Mouse (Mus musculus) embryonic fibroblast, embryonic 13.5 days (primary cell): ENCODE results near the gene Gpr12.

ENCODE experiments used
- CTCF ChIP-seq: IDR thresholded peaks from 2 replicates; pipeline ENCODE4 v1.5.1; 2011; ENCODE audit warnings: mild to moderate bottlenecking, control low read depth, low read length, moderate library complexity, borderline replicate concordance; ENCODE audit not compliant: insufficient read depth
- POLR2A ChIP-seq: IDR thresholded peaks from 2 replicates; pipeline ENCODE4 v1.6.1; 2011; ENCODE audit warnings: low read depth, mild to moderate bottlenecking, control low read depth, low read length, moderate library complexity

DNA sequence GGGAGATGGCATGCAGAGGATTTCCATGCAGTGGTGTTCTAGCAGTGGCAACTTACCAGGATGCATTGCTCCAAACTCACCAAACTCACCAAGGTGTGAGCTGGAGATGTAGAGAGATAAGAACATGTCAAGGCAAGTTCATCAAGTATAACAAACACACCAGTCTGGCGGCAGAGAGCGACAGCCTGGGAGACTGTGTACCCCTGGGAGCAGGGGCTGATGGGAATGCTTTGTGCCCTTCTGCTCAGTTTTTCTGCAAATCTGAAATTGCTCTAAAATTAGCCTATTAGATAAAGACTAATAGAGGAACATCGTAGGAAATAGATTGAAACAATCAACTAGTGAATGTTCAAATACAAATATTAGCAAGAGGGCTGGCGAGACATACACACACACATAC, 6.6 kb upstream of the Gpr12 start:
- TF ChIP-seq CTCF (no peak), POLR2A (no peak)
